Mouse (Mus musculus): ENCODE data around the gene Gm5294.

- TF ChIP-seq CTCF (IDR thresholded peaks at IDR 0.05; ENCODE audit: low read depth, low read length) (no peak), POLR2AphosphoS5 (IDR thresholded peaks at IDR 0.05; ENCODE audit: insufficient replicate concordance, low read depth, low read length) (no peak), GATA1 (IDR thresholded peaks at IDR 0.05; ENCODE audit: borderline replicate concordance, low read length) (no peak)
Measured at GRCm38 (mm10) chr5:138840981-138841380, 21.1 kb downstream of the Gm5294 start.
